Mouse (Mus musculus): ENCODE data around the gene Eif4ebp2. TPM values are rescaled to one million over a fixed set of nuclear protein-coding genes. Genes with fewer than 3 reads are reported as not detected.

The Eif4ebp2 gene
- 40.7 and 46.6 TPM in 2 replicates for polyA plus RNA-seq (2015; fragmentation: Nextera tagmentation; extraction: Ambion mirVana)

DNA sequence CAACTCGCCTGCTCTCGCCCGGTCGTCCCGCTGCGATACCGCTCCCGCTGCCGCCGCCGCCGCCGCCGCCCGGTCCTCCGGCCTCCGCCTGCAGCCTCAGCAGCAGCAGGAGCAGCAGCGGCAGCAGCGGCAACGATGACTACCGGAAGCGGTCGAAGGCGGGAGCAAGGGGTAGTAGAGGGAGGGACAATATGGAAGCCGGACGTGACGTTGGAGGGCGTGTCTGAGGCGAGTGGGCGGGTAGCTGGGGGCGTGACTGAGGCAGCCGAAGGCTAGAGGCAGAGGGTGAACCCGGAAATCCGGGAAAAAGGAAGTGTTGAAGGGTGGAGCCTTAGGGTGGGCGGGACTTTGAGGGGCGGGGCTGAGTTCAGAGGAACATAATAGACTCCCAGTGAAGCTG, at the start of gene Eif4ebp2:
Eif4ebp2 (minus strand) TSS at position 17 of the 400 bp plus-strand sequence.
- H3K4me3 ChIP-seq (replicated peaks; ENCODE audit: low read length), result peak within 1 kb of the TSS; percentile 83
- peaks cover 15% of the 10 kb centered on the region for H3K4me1 ChIP-seq (ENCODE audit: control insufficient read depth, insufficient read depth, low read length)
- no peaks in the 10 kb centered on the region for H3K36me3 ChIP-seq (ENCODE audit: control insufficient read depth, insufficient read depth, low read length)
- WGBS, result under 1% methylated on average over 35 of the region's 36 CpGs
- no peaks in the 10 kb centered on the region for H3K9me3 ChIP-seq (replicated peaks; ENCODE audit: control insufficient read depth, low read length)
- peak within 1 kb of the TSS; percentile 87 for H3K27ac ChIP-seq (ENCODE audit: low read length)
- H3K9ac ChIP-seq (ENCODE audit: low read length), result peak within 1 kb of the TSS; percentile 96
- H3K27me3 ChIP-seq (ENCODE audit: control insufficient read depth, insufficient read depth, low read length), result no peaks in the 10 kb centered on the region
- H3K4me2 ChIP-seq (ENCODE audit: low read depth, low read length), result peak within 1 kb of the TSS; percentile 68
- peak; percentile 99 for ATAC-seq (ENCODE audit: insufficient read depth, low FRiP score)

DNA sequence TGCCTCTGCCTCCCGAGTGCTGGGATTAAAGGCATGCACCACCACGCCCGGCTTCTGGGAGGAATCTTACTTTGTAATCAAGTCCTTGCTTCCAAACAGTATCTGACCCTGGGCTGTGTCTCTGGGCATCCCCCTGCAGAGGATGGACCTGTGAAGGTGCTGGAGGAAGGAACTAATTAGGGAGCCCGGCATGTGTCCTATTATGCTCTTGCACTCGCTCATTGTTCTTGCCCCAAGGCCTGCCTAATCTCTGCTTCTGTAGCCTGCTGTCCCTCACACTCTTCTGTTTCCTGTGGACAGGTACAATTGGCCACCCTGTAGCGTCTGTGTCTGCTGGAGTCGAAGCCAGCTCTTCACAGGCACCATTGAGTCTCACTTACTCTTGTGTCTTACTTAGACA, 48.3 kb upstream of the Eif4ebp2 start:
- H3K9me3 ChIP-seq (replicated peaks; ENCODE audit: control insufficient read depth, low read length), result no peaks in the 10 kb centered on the region
- H3K4me3 ChIP-seq (replicated peaks; ENCODE audit: low read length), result no peak overlapping the region
- 79% methylated on average over 7 of the region's 7 CpGs for WGBS
- H3K9ac ChIP-seq (ENCODE audit: low read length), result no peak overlapping the region
- H3K4me2 ChIP-seq (ENCODE audit: low read depth, low read length), result no peak overlapping the region
- H3K27ac ChIP-seq (ENCODE audit: low read length), result no peak overlapping the region
- no peak for ATAC-seq (ENCODE audit: insufficient read depth, low FRiP score)
- peaks cover 6% of the 10 kb centered on the region; the same call in 1 of the 2 replicates for H3K4me1 ChIP-seq (ENCODE audit: control insufficient read depth, insufficient read depth, low read length)
- no peaks in the 10 kb centered on the region for H3K36me3 ChIP-seq (ENCODE audit: control insufficient read depth, insufficient read depth, low read length)
- H3K27me3 ChIP-seq (ENCODE audit: control insufficient read depth, insufficient read depth, low read length), result no peaks in the 10 kb centered on the region

DNA sequence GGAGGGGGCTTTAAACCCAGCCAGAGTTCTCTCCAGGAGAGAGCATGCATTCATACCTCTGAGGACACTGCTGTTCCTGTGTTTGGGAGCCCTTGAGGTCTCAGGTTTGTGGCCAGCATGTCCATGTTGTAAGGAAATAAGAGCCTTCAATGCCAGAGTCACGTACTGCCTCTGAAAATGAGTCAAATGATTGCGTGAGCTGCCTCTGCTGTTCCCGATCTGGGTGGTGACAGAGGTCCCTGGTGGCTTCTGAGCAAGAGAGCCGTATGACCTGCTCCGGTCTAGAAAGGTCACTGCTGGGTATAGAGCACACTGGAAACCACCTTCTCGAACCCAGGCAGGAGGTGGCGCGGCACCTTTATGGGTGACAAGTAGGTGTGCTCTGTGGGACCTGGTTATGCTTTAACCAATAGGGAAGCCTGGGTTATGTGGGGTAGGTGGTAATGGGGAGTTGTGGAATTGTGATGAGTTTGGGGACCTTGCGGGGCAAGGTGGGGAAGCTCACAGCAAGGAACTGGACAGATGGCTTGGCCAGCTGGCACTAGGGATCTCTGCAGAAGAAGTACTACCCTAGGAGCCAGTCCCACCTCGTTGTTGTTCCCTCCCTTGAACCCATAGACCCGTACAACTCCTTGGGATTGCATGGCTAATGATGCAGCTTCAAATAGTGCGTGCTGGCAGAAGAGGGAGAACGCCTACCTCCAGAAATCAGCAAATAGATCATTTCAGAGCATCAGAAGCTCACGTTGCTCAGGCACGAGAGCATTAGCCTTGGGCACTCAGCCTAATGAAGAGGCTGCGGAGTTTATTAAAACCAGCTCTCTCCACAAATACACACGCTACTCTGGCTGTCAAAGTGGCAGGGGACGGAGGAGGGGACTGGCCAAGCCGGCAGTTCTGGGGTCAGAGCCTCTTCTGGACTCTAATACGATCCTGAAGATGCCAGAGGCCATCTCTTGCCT, 47.3 kb upstream of the Eif4ebp2 start:
- no peak overlapping the region for H3K27ac ChIP-seq (ENCODE audit: low read length)
- no peaks in the 10 kb centered on the region for H3K9me3 ChIP-seq (replicated peaks; ENCODE audit: control insufficient read depth, low read length)
- ATAC-seq (ENCODE audit: insufficient read depth, low FRiP score), result no peak
- no peaks in the 10 kb centered on the region for H3K27me3 ChIP-seq (ENCODE audit: control insufficient read depth, insufficient read depth, low read length)
- WGBS, result 82% methylated on average over 20 of the region's 20 CpGs
- peaks cover 6% of the 10 kb centered on the region; the same call in 1 of the 2 replicates for H3K4me1 ChIP-seq (ENCODE audit: control insufficient read depth, insufficient read depth, low read length)
- no peak overlapping the region for H3K9ac ChIP-seq (ENCODE audit: low read length)
- H3K4me3 ChIP-seq (replicated peaks; ENCODE audit: low read length), result no peak overlapping the region
- no peaks in the 10 kb centered on the region for H3K36me3 ChIP-seq (ENCODE audit: control insufficient read depth, insufficient read depth, low read length)
- H3K4me2 ChIP-seq (ENCODE audit: low read depth, low read length), result no peak overlapping the region

DNA sequence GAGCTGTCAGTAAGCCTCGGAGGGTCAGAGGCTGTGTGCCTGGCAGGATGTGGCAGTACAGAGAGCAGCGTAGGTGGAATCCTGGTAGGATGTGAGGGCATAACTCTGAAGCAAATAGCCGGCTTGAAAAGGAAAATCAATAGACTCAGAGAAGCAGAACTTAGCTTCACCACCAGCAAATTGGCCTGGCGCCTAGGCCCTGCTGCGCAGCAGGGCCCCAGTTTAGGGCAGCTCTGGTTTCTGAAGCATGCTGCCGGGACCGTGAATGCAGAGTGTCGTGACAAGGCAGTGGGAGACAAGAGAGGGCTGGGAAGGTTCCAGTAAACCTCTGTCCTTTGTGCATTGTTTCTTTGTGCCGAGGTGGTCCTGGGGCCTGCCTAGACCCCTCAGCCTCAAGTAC, 43.8 kb upstream of the Eif4ebp2 start:
- WGBS, result 47% methylated on average over 9 of the region's 9 CpGs

DNA sequence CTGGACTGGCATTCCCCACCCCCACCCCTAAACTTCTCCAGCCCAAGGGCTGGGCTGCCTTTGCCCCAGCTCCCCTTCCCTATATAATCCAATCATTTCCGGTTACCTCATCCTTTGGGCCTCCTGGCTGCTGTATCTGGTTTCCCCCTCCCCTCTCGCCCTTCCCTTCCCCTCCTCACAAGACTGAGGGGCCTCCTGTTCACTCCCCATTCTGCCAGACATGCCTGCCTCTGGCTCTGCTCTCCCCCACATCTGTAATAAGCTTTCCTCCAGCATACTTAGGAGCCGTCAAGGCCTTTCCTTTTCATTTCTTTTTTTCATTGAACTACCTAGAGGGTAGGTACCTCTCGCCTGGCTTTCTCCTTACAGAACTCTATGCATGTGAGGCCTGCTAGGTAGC, 43.0 kb upstream of the Eif4ebp2 start:
- no peak overlapping the region for H3K9ac ChIP-seq (ENCODE audit: low read length)
- H3K36me3 ChIP-seq (ENCODE audit: control insufficient read depth, insufficient read depth, low read length), result no peaks in the 10 kb centered on the region
- no peak for ATAC-seq (ENCODE audit: insufficient read depth, low FRiP score)
- H3K4me3 ChIP-seq (replicated peaks; ENCODE audit: low read length), result no peak overlapping the region
- H3K27me3 ChIP-seq (ENCODE audit: control insufficient read depth, insufficient read depth, low read length), result no peaks in the 10 kb centered on the region
- H3K9me3 ChIP-seq (replicated peaks; ENCODE audit: control insufficient read depth, low read length), result no peaks in the 10 kb centered on the region
- no peak overlapping the region for H3K27ac ChIP-seq (ENCODE audit: low read length)
- no peak overlapping the region for H3K4me2 ChIP-seq (ENCODE audit: low read depth, low read length)
- 48% methylated on average over 4 of the region's 4 CpGs for WGBS
- peaks cover 8% of the 10 kb centered on the region; the same call in 1 of the 2 replicates for H3K4me1 ChIP-seq (ENCODE audit: control insufficient read depth, insufficient read depth, low read length)

More for the DNA sequence above, 43.8 kb upstream of the Eif4ebp2 start:
- Histone ChIP-seq H3K4me3 (replicated peaks; ENCODE audit: low read length) (no peak overlapping the region), H3K9me3 (replicated peaks; ENCODE audit: control insufficient read depth, low read length) (no peaks in the 10 kb centered on the region), H3K4me2 (ENCODE audit: low read depth, low read length) (no peak overlapping the region), H3K27ac (ENCODE audit: low read length) (no peak overlapping the region), H3K9ac (ENCODE audit: low read length) (peak overlapping the region; percentile 20; the same call in 1 of the 2 replicates), H3K36me3 (ENCODE audit: control insufficient read depth, insufficient read depth, low read length) (no peaks in the 10 kb centered on the region), H3K27me3 (ENCODE audit: control insufficient read depth, insufficient read depth, low read length) (no peaks in the 10 kb centered on the region), H3K4me1 (ENCODE audit: control insufficient read depth, insufficient read depth, low read length) (peaks cover 8% of the 10 kb centered on the region; the same call in 1 of the 2 replicates)
- no peak for ATAC-seq (ENCODE audit: insufficient read depth, low FRiP score)

DNA sequence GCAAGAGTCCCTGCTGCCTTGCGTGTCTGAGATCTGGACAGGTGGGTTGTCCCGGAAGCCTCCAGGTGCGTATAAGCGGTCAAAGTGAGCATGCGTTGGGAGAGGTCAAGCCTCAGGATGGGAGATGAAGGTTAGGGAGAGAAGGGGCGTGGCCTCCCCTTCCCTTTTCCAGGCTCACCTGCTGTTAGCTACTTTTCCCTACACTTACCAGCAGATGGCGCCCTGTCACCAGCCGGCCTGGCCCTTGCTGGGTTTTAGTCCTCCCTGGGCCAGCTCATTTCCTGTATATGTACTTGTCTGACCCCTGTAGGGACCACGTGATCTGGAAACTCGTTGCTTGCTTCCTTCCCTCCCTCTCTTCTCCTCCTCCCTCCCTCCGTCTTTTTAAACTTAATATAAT, 39.6 kb upstream of the Eif4ebp2 start:
- Histone ChIP-seq H3K4me1 (ENCODE audit: control insufficient read depth, insufficient read depth, low read length) (peaks cover 8% of the 10 kb centered on the region; the same call in 1 of the 2 replicates), H3K9ac (ENCODE audit: low read length) (no peak overlapping the region), H3K27me3 (ENCODE audit: control insufficient read depth, insufficient read depth, low read length) (no peaks in the 10 kb centered on the region), H3K4me3 (replicated peaks; ENCODE audit: low read length) (no peak overlapping the region), H3K27ac (ENCODE audit: low read length) (no peak overlapping the region), H3K9me3 (replicated peaks; ENCODE audit: control insufficient read depth, low read length) (no peaks in the 10 kb centered on the region), H3K36me3 (ENCODE audit: control insufficient read depth, insufficient read depth, low read length) (no peaks in the 10 kb centered on the region), H3K4me2 (ENCODE audit: low read depth, low read length) (0 out of 2 replicates have a peak overlapping the region, but pooled peaks have one; percentile 7)
- WGBS, result 10% methylated on average over 11 of the region's 11 CpGs
- ATAC-seq (ENCODE audit: insufficient read depth, low FRiP score), result peak; percentile 75; the same call in 1 of the 2 replicates

DNA sequence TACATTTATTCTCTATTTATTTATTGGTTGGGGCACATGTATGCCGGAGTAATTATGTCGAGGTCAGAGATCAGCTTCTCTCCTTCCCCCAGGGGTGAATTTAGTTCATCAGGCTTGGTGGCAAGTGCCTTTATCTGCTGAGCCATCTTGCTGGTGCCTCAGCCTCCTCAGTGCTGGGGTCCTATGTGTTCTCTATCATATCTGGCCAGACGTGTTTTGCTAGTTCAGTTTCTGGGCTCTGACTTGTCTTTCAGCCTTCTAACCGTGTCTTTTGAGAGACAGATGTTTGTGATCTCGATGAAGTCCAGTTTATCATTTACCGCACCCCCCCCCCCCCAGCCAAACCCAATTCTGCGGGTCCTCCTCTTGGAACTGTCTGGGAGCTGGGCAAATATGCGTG, 39.1 kb upstream of the Eif4ebp2 start:
- Histone ChIP-seq H3K27me3 (ENCODE audit: control insufficient read depth, insufficient read depth, low read length) (no peaks in the 10 kb centered on the region), H3K9ac (ENCODE audit: low read length) (no peak overlapping the region), H3K36me3 (ENCODE audit: control insufficient read depth, insufficient read depth, low read length) (no peaks in the 10 kb centered on the region), H3K9me3 (replicated peaks; ENCODE audit: control insufficient read depth, low read length) (no peaks in the 10 kb centered on the region), H3K4me2 (ENCODE audit: low read depth, low read length) (no peak overlapping the region), H3K4me1 (ENCODE audit: control insufficient read depth, insufficient read depth, low read length) (peaks cover 8% of the 10 kb centered on the region; the same call in 1 of the 2 replicates), H3K4me3 (replicated peaks; ENCODE audit: low read length) (no peak overlapping the region), H3K27ac (ENCODE audit: low read length) (no peak overlapping the region)
- WGBS, result 26% methylated on average over 8 of the region's 8 CpGs
- ATAC-seq (ENCODE audit: insufficient read depth, low FRiP score), result no peak

DNA sequence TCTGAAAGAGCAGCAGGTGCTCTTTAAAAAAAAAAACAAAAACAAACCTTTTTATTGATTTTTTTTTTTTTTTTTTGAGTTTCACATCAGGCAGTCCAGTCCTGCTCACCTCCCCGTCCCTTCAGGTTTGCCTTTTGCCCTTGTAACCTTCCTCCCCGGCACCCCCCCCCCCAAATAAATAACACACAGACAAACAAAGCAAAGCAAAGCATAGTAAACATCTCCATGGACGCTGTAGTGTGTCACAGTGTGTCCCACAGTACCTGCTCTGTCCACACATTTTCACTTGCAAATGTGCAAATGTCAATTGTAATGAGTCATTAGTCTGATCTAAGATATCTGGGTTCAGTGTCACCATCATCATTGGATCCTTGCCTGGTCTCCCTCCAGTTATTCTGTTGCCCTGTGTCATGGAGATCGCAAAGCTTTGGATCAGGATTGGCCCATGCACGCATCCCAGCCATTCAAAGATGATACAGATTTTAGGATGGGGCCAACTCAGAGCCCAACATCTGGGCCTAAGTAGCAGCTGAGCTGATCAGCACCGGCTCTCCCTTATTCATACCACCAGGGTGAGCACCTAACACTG, 36.2 kb upstream of the Eif4ebp2 start:
- H3K27me3 ChIP-seq (ENCODE audit: control insufficient read depth, insufficient read depth, low read length), result no peaks in the 10 kb centered on the region
- peaks cover 2% of the 10 kb centered on the region; the same call in 1 of the 2 replicates for H3K4me1 ChIP-seq (ENCODE audit: control insufficient read depth, insufficient read depth, low read length)
- WGBS, result 72% methylated on average over 6 of the region's 6 CpGs
- no peak overlapping the region for H3K4me3 ChIP-seq (replicated peaks; ENCODE audit: low read length)
- no peaks in the 10 kb centered on the region for H3K9me3 ChIP-seq (replicated peaks; ENCODE audit: control insufficient read depth, low read length)
- no peak overlapping the region for H3K27ac ChIP-seq (ENCODE audit: low read length)
- H3K9ac ChIP-seq (ENCODE audit: low read length), result no peak overlapping the region
- no peak for ATAC-seq (ENCODE audit: insufficient read depth, low FRiP score)
- no peak overlapping the region for H3K4me2 ChIP-seq (ENCODE audit: low read depth, low read length)
- no peaks in the 10 kb centered on the region for H3K36me3 ChIP-seq (ENCODE audit: control insufficient read depth, insufficient read depth, low read length)
